Mouse (Mus musculus): ENCODE data around the gene 1700019D03Rik. TPM values are rescaled to one million over a fixed set of nuclear protein-coding genes. Genes with fewer than 3 reads are reported as not detected.

The 1700019D03Rik gene
- polyA plus RNA-seq, 1 experiment from 2014 or later: 5.5 TPM

DNA sequence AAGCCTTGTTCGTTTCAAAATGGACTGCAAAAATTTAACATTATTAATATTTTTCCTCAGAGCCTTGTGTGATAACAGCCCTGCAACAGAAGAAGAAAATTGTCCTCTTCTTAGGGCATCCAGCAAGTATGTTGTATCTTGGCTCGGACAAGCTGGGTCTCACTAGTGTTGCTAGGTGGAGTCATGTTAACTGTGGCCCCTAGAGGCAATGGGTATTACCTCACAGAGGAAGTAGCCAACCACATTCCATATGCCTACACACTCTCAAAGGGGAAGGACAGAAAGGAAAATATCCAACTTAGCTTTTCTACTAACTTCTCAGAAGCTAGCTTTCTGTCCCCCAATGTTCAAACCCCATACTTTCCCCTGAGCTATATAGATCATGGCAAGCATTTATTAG is 56.9 kb downstream of the 1700019D03Rik start:
- Histone ChIP-seq H3K9ac (ENCODE audit: low read depth, low read length) (no peak overlapping the region), H3K9me3 (replicated peaks; ENCODE audit: control insufficient read depth, low read length, poor library complexity, severe bottlenecking) (no peaks in the 10 kb centered on the region), H3K36me3 (ENCODE audit: control insufficient read depth, insufficient read depth, low read length) (no peaks in the 10 kb centered on the region), H3K27ac (ENCODE audit: low read length) (no peak overlapping the region), H3K4me3 (ENCODE audit: low read depth, low read length) (no peak overlapping the region), H3K4me1 (ENCODE audit: control insufficient read depth, insufficient read depth, low read length) (no peaks in the 10 kb centered on the region), H3K4me2 (ENCODE audit: low read length) (no peak overlapping the region), H3K27me3 (ENCODE audit: control insufficient read depth, insufficient read depth, low read depth, low read length) (no peaks in the 10 kb centered on the region)
- ATAC-seq: no peak
- WGBS: 85% methylated on average over 2 of the region's 2 CpGs

DNA sequence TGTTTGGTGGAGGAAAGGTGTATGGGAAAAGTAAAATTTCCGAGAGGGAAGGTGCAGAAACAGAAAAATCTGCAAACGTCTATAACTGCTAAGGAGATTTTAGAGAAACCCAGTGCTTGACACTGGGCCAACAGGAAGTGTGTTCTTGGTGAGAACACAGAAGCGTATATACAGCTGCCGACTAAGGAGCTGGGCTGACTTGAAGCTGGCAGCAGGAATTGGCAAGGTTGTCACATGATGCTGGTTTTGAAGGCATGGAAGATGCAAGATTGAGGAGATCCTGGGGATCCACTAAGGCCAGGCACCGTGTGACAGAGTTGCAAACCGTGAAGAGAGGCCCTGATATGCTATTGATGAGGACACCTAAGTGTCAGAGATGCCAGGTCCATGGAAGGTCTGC is 59.8 kb downstream of the 1700019D03Rik start:
- H3K9ac ChIP-seq (ENCODE audit: low read depth, low read length): no peak overlapping the region
- no peaks in the 10 kb centered on the region for H3K4me1 ChIP-seq (ENCODE audit: control insufficient read depth, insufficient read depth, low read length)
- WGBS: 79% methylated on average over 6 of the region's 6 CpGs
- H3K4me3 ChIP-seq (ENCODE audit: low read depth, low read length): no peak overlapping the region
- no peak for ATAC-seq
- no peaks in the 10 kb centered on the region for H3K9me3 ChIP-seq (replicated peaks; ENCODE audit: control insufficient read depth, low read length, poor library complexity, severe bottlenecking)
- H3K27ac ChIP-seq (ENCODE audit: low read length): no peak overlapping the region
- no peak overlapping the region for H3K4me2 ChIP-seq (ENCODE audit: low read length)
- H3K36me3 ChIP-seq (ENCODE audit: control insufficient read depth, insufficient read depth, low read length): no peaks in the 10 kb centered on the region
- H3K27me3 ChIP-seq (ENCODE audit: control insufficient read depth, insufficient read depth, low read depth, low read length): no peaks in the 10 kb centered on the region

DNA sequence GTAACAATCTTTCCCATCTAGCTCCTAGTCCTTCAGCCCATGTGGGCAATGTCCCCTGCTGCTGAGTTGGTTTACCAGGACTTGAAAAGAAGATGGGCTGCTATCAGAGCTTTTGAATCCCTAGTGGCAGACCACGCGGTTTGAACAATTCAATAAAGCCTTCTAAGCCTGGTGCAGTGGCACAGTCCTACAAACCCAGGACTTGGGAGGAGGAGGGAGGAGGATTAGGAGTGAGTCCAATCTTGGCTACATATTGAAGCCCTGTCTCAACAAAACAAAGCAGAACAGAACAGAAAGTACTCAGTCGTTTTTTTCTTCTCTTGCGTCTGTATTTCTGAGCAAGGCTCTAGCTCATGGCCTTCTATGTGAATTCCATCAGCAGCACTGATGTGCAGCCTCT is 63.2 kb downstream of the 1700019D03Rik start:
- Histone ChIP-seq H3K27me3 (ENCODE audit: control insufficient read depth, insufficient read depth, low read depth, low read length) (no peaks in the 10 kb centered on the region), H3K27ac (ENCODE audit: low read length) (no peak overlapping the region), H3K36me3 (ENCODE audit: control insufficient read depth, insufficient read depth, low read length) (no peaks in the 10 kb centered on the region)

DNA sequence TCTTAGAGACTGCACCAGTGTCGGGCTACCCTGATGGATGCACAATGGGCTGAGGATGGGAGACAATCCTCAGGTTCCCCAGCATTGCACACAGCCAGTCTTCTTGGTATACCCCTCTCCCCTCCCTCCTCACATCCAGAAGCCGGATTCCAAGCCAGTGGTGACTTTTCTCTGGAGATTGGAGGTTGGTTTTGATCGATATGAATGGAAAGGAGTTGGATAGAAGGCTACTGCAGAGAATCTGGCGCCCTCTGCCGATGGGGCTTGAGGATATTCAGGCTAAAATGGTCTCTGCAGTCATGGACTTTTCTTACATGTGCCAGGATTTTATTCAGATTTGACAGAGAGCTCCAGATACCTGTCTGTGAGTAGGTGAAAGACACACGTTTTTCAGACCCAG is 64.9 kb downstream of the 1700019D03Rik start:
- H3K27me3 ChIP-seq (ENCODE audit: control insufficient read depth, insufficient read depth, low read depth, low read length): no peaks in the 10 kb centered on the region
- no peak overlapping the region for H3K27ac ChIP-seq (ENCODE audit: low read length)
- ATAC-seq: no peak
- 33% methylated on average over 6 of the region's 6 CpGs for WGBS
- H3K36me3 ChIP-seq (ENCODE audit: control insufficient read depth, insufficient read depth, low read length): no peaks in the 10 kb centered on the region
- H3K4me3 ChIP-seq (ENCODE audit: low read depth, low read length): no peak overlapping the region
- H3K9me3 ChIP-seq (replicated peaks; ENCODE audit: control insufficient read depth, low read length, poor library complexity, severe bottlenecking): no peaks in the 10 kb centered on the region
- H3K9ac ChIP-seq (ENCODE audit: low read depth, low read length): no peak overlapping the region
- no peak overlapping the region for H3K4me2 ChIP-seq (ENCODE audit: low read length)
- H3K4me1 ChIP-seq (ENCODE audit: control insufficient read depth, insufficient read depth, low read length): peaks cover 12% of the 10 kb centered on the region

More for the DNA sequence above, 63.2 kb downstream of the 1700019D03Rik start:
- no peaks in the 10 kb centered on the region for H3K9me3 ChIP-seq (replicated peaks; ENCODE audit: control insufficient read depth, low read length, poor library complexity, severe bottlenecking)
- no peak overlapping the region for H3K4me3 ChIP-seq (ENCODE audit: low read depth, low read length)
- WGBS: 57% methylated on average over 4 of the region's 4 CpGs
- no peak overlapping the region for H3K9ac ChIP-seq (ENCODE audit: low read depth, low read length)
- H3K4me1 ChIP-seq (ENCODE audit: control insufficient read depth, insufficient read depth, low read length): peaks cover 9% of the 10 kb centered on the region
- ATAC-seq: no peak
- no peak overlapping the region for H3K4me2 ChIP-seq (ENCODE audit: low read length)

DNA sequence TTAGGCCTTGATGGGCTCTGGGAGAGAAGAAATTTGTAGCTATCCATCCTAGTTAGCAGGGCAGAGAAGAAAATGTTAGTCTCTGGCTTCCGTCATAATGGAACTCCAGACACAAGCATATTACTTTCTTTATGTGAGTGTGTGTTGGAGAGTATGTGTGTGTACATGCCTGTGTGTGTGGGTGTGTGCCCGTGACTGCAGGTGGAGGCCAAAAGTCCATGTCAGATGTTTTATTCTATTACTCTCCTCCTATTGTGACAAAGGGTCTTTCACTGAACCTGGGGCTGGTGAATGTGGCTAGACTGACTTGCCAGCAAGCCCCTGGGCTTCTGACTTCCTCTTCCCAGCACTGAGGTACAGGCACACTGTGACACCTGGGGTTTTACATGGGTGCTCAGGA is 65.5 kb downstream of the 1700019D03Rik start:
- H3K36me3 ChIP-seq (ENCODE audit: control insufficient read depth, insufficient read depth, low read length): no peaks in the 10 kb centered on the region
- H3K27me3 ChIP-seq (ENCODE audit: control insufficient read depth, insufficient read depth, low read depth, low read length): no peaks in the 10 kb centered on the region
- no peak overlapping the region for H3K27ac ChIP-seq (ENCODE audit: low read length)
- ATAC-seq: no peak
- WGBS: 85% methylated on average over 2 of the region's 2 CpGs
- H3K4me2 ChIP-seq (ENCODE audit: low read length): no peak overlapping the region
- peaks cover 12% of the 10 kb centered on the region for H3K4me1 ChIP-seq (ENCODE audit: control insufficient read depth, insufficient read depth, low read length)
- H3K9me3 ChIP-seq (replicated peaks; ENCODE audit: control insufficient read depth, low read length, poor library complexity, severe bottlenecking): no peaks in the 10 kb centered on the region
- H3K9ac ChIP-seq (ENCODE audit: low read depth, low read length): no peak overlapping the region
- H3K4me3 ChIP-seq (ENCODE audit: low read depth, low read length): no peak overlapping the region

DNA sequence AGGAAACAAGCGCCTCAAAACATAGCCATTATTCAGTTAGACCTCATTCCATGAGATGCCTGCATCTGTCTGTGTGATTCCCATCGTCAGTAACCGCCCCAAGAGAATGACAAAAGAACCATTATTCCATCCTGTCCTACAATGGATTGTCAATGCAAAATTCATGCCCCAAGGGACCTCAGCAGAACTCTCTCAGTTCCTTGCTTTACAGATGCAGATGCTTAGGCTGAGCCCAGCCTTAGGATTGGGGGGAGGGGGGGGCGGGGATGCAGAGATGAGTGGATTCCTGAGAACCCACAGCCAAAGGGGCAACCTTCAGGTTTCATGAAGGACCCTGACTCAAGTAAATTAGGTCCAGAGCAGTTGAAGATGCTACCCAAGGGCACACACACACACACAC is 66.4 kb downstream of the 1700019D03Rik start:
- peak overlapping the region; percentile 100 for H3K4me2 ChIP-seq (ENCODE audit: low read length)
- no peaks in the 10 kb centered on the region for H3K9me3 ChIP-seq (replicated peaks; ENCODE audit: control insufficient read depth, low read length, poor library complexity, severe bottlenecking)
- peaks cover 12% of the 10 kb centered on the region for H3K4me1 ChIP-seq (ENCODE audit: control insufficient read depth, insufficient read depth, low read length)
- 0 out of 2 replicates have a peak, but pooled peaks have one; percentile 22 for ATAC-seq
- no peak overlapping the region for H3K27ac ChIP-seq (ENCODE audit: low read length)
- no peaks in the 10 kb centered on the region for H3K36me3 ChIP-seq (ENCODE audit: control insufficient read depth, insufficient read depth, low read length)
- WGBS: 6% methylated on average over 4 of the region's 4 CpGs
- H3K9ac ChIP-seq (ENCODE audit: low read depth, low read length): peak overlapping the region; percentile 84
- no peaks in the 10 kb centered on the region for H3K27me3 ChIP-seq (ENCODE audit: control insufficient read depth, insufficient read depth, low read depth, low read length)
- peak overlapping the region; percentile 73 for H3K4me3 ChIP-seq (ENCODE audit: low read depth, low read length)

DNA sequence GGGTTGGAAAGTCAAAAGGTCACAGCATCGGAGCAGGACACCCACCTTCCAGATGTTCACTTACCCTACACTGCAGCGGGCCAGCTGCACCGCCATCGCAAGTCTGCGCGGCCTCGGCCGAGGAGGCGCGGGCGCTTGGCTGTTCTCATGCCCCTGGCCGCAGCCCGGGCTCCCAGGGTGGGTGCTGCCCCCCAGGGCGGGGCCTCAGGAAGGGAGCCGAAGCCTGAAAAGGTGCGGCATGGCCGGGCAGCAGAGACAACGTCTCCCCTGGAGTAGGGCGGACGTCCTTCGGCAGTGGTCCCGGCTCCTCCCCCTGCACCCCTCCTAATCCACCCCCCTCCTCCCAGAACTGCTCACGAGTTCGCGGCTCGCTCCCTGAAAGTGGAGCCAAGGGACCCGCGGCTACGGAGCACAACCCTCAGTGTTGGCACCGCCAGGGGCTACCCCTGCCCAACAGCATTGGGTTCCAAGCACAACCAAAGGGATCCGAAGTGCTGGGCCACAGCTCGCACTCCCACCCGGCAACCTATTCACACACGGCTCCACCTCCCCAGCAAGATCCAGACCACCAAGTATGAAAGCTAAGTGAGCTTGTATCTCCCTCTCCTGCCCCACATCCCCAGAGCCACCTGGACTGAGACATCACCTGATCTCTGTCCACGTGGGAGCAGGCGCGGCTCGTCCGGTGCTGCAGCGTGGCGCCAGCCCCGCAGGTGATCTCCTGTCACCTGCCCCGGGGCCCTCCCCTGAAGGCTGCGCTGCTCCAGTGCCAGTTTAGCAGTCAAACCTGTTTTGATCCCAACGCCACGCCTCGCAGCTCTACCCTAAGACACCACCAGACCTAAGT is 67.2 kb downstream of the 1700019D03Rik start:
- Histone ChIP-seq H3K36me3 (ENCODE audit: control insufficient read depth, insufficient read depth, low read length) (no peaks in the 10 kb centered on the region), H3K27ac (ENCODE audit: low read length) (peak overlapping the region; percentile 61), H3K4me2 (ENCODE audit: low read length) (peak overlapping the region; percentile 100), H3K4me3 (ENCODE audit: low read depth, low read length) (peak overlapping the region; percentile 73), H3K9me3 (replicated peaks; ENCODE audit: control insufficient read depth, low read length, poor library complexity, severe bottlenecking) (no peaks in the 10 kb centered on the region), H3K27me3 (ENCODE audit: control insufficient read depth, insufficient read depth, low read depth, low read length) (no peaks in the 10 kb centered on the region), H3K9ac (ENCODE audit: low read depth, low read length) (peak overlapping the region; percentile 84), H3K4me1 (ENCODE audit: control insufficient read depth, insufficient read depth, low read length) (peaks cover 12% of the 10 kb centered on the region)
- under 1% methylated on average over 47 of the region's 47 CpGs for WGBS
- ATAC-seq: peak; percentile 82

DNA sequence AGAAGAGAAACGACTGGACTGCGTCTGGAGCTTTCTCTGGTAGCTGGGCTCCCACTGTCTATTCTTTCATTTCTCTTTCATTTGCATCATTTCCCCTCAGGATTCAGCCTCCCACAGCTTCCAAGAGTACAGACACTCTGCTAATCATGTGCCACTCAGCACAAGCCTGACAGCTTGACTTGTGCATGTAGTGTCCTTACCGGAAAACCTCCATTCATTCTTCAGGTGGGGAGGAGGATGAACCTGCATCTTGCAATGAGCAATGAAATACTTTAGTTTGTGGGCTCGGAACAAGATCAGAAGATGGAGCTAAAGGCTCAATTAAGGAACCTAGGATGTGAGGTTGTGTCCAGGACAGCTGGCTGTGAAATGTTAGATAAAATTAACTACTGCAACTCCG is 67.8 kb downstream of the 1700019D03Rik start:
- Histone ChIP-seq H3K27me3 (ENCODE audit: control insufficient read depth, insufficient read depth, low read depth, low read length) (no peaks in the 10 kb centered on the region), H3K9ac (ENCODE audit: low read depth, low read length) (peak overlapping the region; percentile 84), H3K4me3 (ENCODE audit: low read depth, low read length) (peak overlapping the region; percentile 73), H3K27ac (ENCODE audit: low read length) (peak overlapping the region; percentile 61), H3K4me2 (ENCODE audit: low read length) (peak overlapping the region; percentile 100), H3K36me3 (ENCODE audit: control insufficient read depth, insufficient read depth, low read length) (no peaks in the 10 kb centered on the region), H3K4me1 (ENCODE audit: control insufficient read depth, insufficient read depth, low read length) (peaks cover 12% of the 10 kb centered on the region), H3K9me3 (replicated peaks; ENCODE audit: control insufficient read depth, low read length, poor library complexity, severe bottlenecking) (no peaks in the 10 kb centered on the region)
- 1% methylated on average over 5 of the region's 5 CpGs for WGBS
- ATAC-seq: peak; percentile 69

DNA sequence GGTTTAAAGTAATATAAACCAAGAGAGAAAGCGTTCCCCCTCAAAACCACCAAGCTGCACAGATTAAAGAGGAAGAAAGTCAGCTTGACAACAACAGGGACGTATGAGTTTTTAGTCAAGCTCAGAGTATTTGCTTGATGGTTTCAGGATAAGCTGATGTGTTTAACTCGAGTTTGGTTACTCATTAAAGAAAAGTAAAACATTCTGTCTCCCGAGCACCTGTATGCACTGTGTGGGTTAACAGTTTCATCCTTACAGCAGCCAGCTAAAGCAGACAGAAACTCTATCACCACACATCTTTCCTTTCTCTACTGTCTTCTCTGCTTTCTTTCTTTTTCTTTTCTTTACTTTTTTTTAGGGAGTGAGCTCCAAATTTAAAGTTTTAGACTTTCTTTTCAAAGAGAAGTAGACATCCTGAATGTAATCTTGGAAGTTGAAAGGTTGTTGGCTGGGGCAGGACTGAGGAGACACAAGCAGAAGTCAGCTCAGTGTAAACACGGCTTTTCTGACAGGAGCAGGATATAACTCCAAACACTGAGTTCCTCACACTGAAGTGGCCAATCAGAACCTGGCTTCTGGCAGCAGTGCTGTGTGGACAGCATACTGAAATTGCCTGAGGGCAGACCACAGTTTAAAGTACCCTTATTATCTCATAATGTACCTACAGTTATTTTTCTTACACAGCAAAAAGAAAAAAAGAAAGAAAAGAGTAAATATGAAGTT is 68.7 kb downstream of the 1700019D03Rik start:
- peaks cover 12% of the 10 kb centered on the region for H3K4me1 ChIP-seq (ENCODE audit: control insufficient read depth, insufficient read depth, low read length)
- H3K36me3 ChIP-seq (ENCODE audit: control insufficient read depth, insufficient read depth, low read length): no peaks in the 10 kb centered on the region
- H3K27ac ChIP-seq (ENCODE audit: low read length): no peak overlapping the region
- H3K4me3 ChIP-seq (ENCODE audit: low read depth, low read length): no peak overlapping the region
- H3K4me2 ChIP-seq (ENCODE audit: low read length): peak overlapping the region; percentile 21
- H3K9me3 ChIP-seq (replicated peaks; ENCODE audit: control insufficient read depth, low read length, poor library complexity, severe bottlenecking): no peaks in the 10 kb centered on the region
- H3K9ac ChIP-seq (ENCODE audit: low read depth, low read length): no peak overlapping the region; the same call in 1 of the 2 replicates
- H3K27me3 ChIP-seq (ENCODE audit: control insufficient read depth, insufficient read depth, low read depth, low read length): no peaks in the 10 kb centered on the region
- 48% methylated on average over 5 of the region's 5 CpGs for WGBS
- ATAC-seq: peak; percentile 47; the same call in 1 of the 2 replicates
